Mouse (Mus musculus): ENCODE results near the gene Nup210.
A peak's percentile ranks its signal among the peaks of the same experiment; 100 is the strongest.
"Not testable (repeated sequence)": the region's sequence is repeated elsewhere in the genome, so short reads cannot be mapped to it uniquely, and the experiment has no call there.

The Nup210 gene

GRCm38 (mm10) chr6:91103421-91103820 lies 13.2 kb downstream of the Nup210 start:
- not testable (repeated sequence) for DNase-seq

- no peak for DNase-seq
Measured at GRCm38 (mm10) chr6:91100621-91101020, 16.0 kb downstream of the Nup210 start.

GRCm38 (mm10) chr6:91097879-91098278 lies 18.8 kb downstream of the Nup210 start:
- no peak for DNase-seq

- no peak for DNase-seq
Measured at GRCm38 (mm10) chr6:91095072-91095601, 21.5 kb downstream of the Nup210 start.

- no peak for DNase-seq
Measured at GRCm38 (mm10) chr6:91092216-91092899, 24.3 kb downstream of the Nup210 start.

- peak; percentile 60 for DNase-seq
Measured at GRCm38 (mm10) chr6:91085114-91085892, 31.3 kb downstream of the Nup210 start.

GRCm38 (mm10) chr6:91080033-91080432 lies 36.6 kb downstream of the Nup210 start:
- DNase-seq: no peak

GRCm38 (mm10) chr6:91076249-91076648 lies 40.4 kb downstream of the Nup210 start:
- no peak for DNase-seq

GRCm38 (mm10) chr6:91068511-91068910 lies 48.1 kb downstream of the Nup210 start:
- no peak for DNase-seq

- DNase-seq: no peak
Measured at GRCm38 (mm10) chr6:91067048-91067447, 49.6 kb downstream of the Nup210 start.

- no peak for DNase-seq
Measured at GRCm38 (mm10) chr6:91061296-91061695, 55.3 kb downstream of the Nup210 start.

GRCm38 (mm10) chr6:91059711-91060110 lies 56.9 kb downstream of the Nup210 start:
- peak; percentile 61 for DNase-seq

- DNase-seq: no peak
Measured at GRCm38 (mm10) chr6:91057989-91058388, 58.6 kb downstream of the Nup210 start.

- DNase-seq: no peak
Measured at GRCm38 (mm10) chr6:91056348-91056747, 60.3 kb downstream of the Nup210 start.

GRCm38 (mm10) chr6:91052572-91052971 lies 64.1 kb downstream of the Nup210 start:
- DNase-seq: no peak

- DNase-seq: no peak
Measured at GRCm38 (mm10) chr6:91048019-91048418, 68.6 kb downstream of the Nup210 start.

GRCm38 (mm10) chr6:91047434-91047833 lies 69.2 kb downstream of the Nup210 start:
- no peak for DNase-seq

GRCm38 (mm10) chr6:91046184-91046583 lies 70.4 kb downstream of the Nup210 start:
- DNase-seq: no peak

GRCm38 (mm10) chr6:91044628-91045331 lies 71.8 kb downstream of the Nup210 start:
- DNase-seq: peak; percentile 8

GRCm38 (mm10) chr6:91041287-91041686 lies 75.3 kb downstream of the Nup210 start:
- DNase-seq: no peak

GRCm38 (mm10) chr6:91028256-91028655 lies 88.4 kb downstream of the Nup210 start:
- DNase-seq: no peak

GRCm38 (mm10) chr6:91020810-91021209 lies 95.8 kb downstream of the Nup210 start:
- no peak for DNase-seq

GRCm38 (mm10) chr6:91016600-91017230 lies 99.9 kb downstream of the Nup210 start:
- no peak for DNase-seq

All from liver (tissue).